Mouse (Mus musculus) colon, adult 2 months (tissue): Measurements from ENCODE around the gene Isx. TPM values are rescaled to one million over a fixed set of nuclear protein-coding genes. Genes with fewer than 3 reads are reported as not detected.

Experiments used
- polyA plus RNA-seq: library from polyadenylated mRNA; depleted of rRNA; stranded (reverse); fragments of >200 nt; gene quantifications from 2 replicates; pipeline ENCODE4 v1.2.3, GENCODE M21; 2012; rRNA removed

Isx gene
- 55.7 and 136 TPM in 2 replicates for polyA plus RNA-seq

GRCm38 (mm10) chr8:74872940-74873339, at the start of gene Isx:
TSS of gene Isx (plus strand) at chr8:74873173.

Other genes with a start within 250 kb of the Isx start
- 7.6 and 10.0 TPM in 2 replicates for gene Hmgxb4, start 120.2 kb downstream of the Isx start, polyA plus RNA-seq
- 42.2 and 42.7 TPM in 2 replicates for gene Tom1, start 160.5 kb downstream of the Isx start, polyA plus RNA-seq
- 8.4 and 9.0 TPM in 2 replicates for gene Hmox1, start 220.4 kb downstream of the Isx start, polyA plus RNA-seq
- 20.7 and 22.4 TPM in 2 replicates for gene Mcm5, start 236.4 kb downstream of the Isx start, polyA plus RNA-seq